Mouse (Mus musculus): Measurements from ENCODE around the gene Lhfp. TPM values are rescaled to one million over a fixed set of nuclear protein-coding genes. Genes with fewer than 3 reads are reported as not detected.
A peak's percentile ranks its signal among the peaks of the same experiment; 100 is the strongest.

Gene Lhfp
- polyA plus RNA-seq, 1 experiment from 2014 or later = 37.4 TPM

- ATAC-seq (ENCODE audit: low FRiP score, low TSS enrichment) = no peak
- WGBS = 77% methylated on average over 15 of the region's 15 CpGs
- no peak overlapping the region for H3K9ac ChIP-seq (ENCODE audit: low read length)
Measured at GRCm38 (mm10) chr3:52999016-52999744, 42.1 kb upstream of the Lhfp start.

GRCm38 (mm10) chr3:52999996-53000395 is 41.3 kb upstream of the Lhfp start:
- Histone ChIP-seq H3K27ac (replicated peaks) (no peak overlapping the region), H3K4me3 (ENCODE audit: low read depth, low read length) (no peak overlapping the region), H3K4me2 (replicated peaks; ENCODE audit: low read depth) (no peak overlapping the region), H3K4me1 (replicated peaks; ENCODE audit: control insufficient read depth, insufficient read depth) (no peaks in the 10 kb centered on the region), H3K9ac (ENCODE audit: low read length) (no peak overlapping the region), H3K36me3 (ENCODE audit: control insufficient read depth, insufficient read depth, low read length) (peaks cover 21% of the 10 kb centered on the region), H3K27me3 (ENCODE audit: control insufficient read depth, insufficient read depth, low read length) (no peaks in the 10 kb centered on the region), H3K9me3 (ENCODE audit: control insufficient read depth, low read length) (no peaks in the 10 kb centered on the region)
- 80% methylated on average over 3 of the region's 3 CpGs for WGBS
- ATAC-seq (ENCODE audit: low FRiP score, low TSS enrichment) (no peak), DNase-seq (ENCODE audit: low spot score) (no peak)
- no peak for TF ChIP-seq EP300 (optimal IDR thresholded peaks at IDR 0.05)
- TF ChIP-seq CTCF (IDR thresholded peaks at IDR 0.05; ENCODE audit: low read depth) = no peak

More at GRCm38 (mm10) chr3:52999016-52999744, 42.1 kb upstream of the Lhfp start:
- TF ChIP-seq CTCF (IDR thresholded peaks at IDR 0.05; ENCODE audit: low read depth) (no peak), EP300 (optimal IDR thresholded peaks at IDR 0.05) (no peak)
- H3K4me1 ChIP-seq (replicated peaks; ENCODE audit: control insufficient read depth, insufficient read depth) = no peaks in the 10 kb centered on the region
- no peak overlapping the region for H3K4me3 ChIP-seq (ENCODE audit: low read depth, low read length)
- H3K4me2 ChIP-seq (replicated peaks; ENCODE audit: low read depth) = no peak overlapping the region
- H3K9me3 ChIP-seq (ENCODE audit: control insufficient read depth, low read length) = no peaks in the 10 kb centered on the region
- no peaks in the 10 kb centered on the region for H3K27me3 ChIP-seq (ENCODE audit: control insufficient read depth, insufficient read depth, low read length)
- DNase-seq (ENCODE audit: low spot score) = no peak
- H3K27ac ChIP-seq (replicated peaks) = no peak overlapping the region
- H3K36me3 ChIP-seq (ENCODE audit: control insufficient read depth, insufficient read depth, low read length) = peaks cover 21% of the 10 kb centered on the region

GRCm38 (mm10) chr3:53002076-53002475 is 39.3 kb upstream of the Lhfp start:
- Histone ChIP-seq H3K4me1 (replicated peaks; ENCODE audit: control insufficient read depth, insufficient read depth) (no peaks in the 10 kb centered on the region), H3K27me3 (ENCODE audit: control insufficient read depth, insufficient read depth, low read length) (no peaks in the 10 kb centered on the region), H3K27ac (replicated peaks) (no peak overlapping the region), H3K4me2 (replicated peaks; ENCODE audit: low read depth) (no peak overlapping the region), H3K36me3 (ENCODE audit: control insufficient read depth, insufficient read depth, low read length) (peaks cover 13% of the 10 kb centered on the region), H3K9ac (ENCODE audit: low read length) (no peak overlapping the region), H3K4me3 (ENCODE audit: low read depth, low read length) (no peak overlapping the region), H3K9me3 (ENCODE audit: control insufficient read depth, low read length) (no peaks in the 10 kb centered on the region)
- ATAC-seq (ENCODE audit: low FRiP score, low TSS enrichment) = no peak
- WGBS = 48% methylated on average over 6 of the region's 6 CpGs
- TF ChIP-seq CTCF (IDR thresholded peaks at IDR 0.05; ENCODE audit: low read depth) (no peak), EP300 (optimal IDR thresholded peaks at IDR 0.05) (no peak)
- DNase-seq (ENCODE audit: low spot score) = no peak

- no peak overlapping the region for H3K4me2 ChIP-seq (replicated peaks; ENCODE audit: low read depth)
- peaks cover 12% of the 10 kb centered on the region for H3K36me3 ChIP-seq (ENCODE audit: control insufficient read depth, insufficient read depth, low read length)
- no peak for DNase-seq (ENCODE audit: low spot score)
- no peak for ATAC-seq (ENCODE audit: low FRiP score, low TSS enrichment)
- 67% methylated on average over 2 of the region's 2 CpGs for WGBS
- no peak overlapping the region for H3K27ac ChIP-seq (replicated peaks)
- H3K9ac ChIP-seq (ENCODE audit: low read length) = no peak overlapping the region
- TF ChIP-seq EP300 (optimal IDR thresholded peaks at IDR 0.05) (no peak), CTCF (IDR thresholded peaks at IDR 0.05; ENCODE audit: low read depth) (peak; percentile 83)
- H3K27me3 ChIP-seq (ENCODE audit: control insufficient read depth, insufficient read depth, low read length) = no peaks in the 10 kb centered on the region
- no peaks in the 10 kb centered on the region for H3K4me1 ChIP-seq (replicated peaks; ENCODE audit: control insufficient read depth, insufficient read depth)
- no peak overlapping the region for H3K4me3 ChIP-seq (ENCODE audit: low read depth, low read length)
- no peaks in the 10 kb centered on the region for H3K9me3 ChIP-seq (ENCODE audit: control insufficient read depth, low read length)
Measured at GRCm38 (mm10) chr3:53004406-53005114, 36.8 kb upstream of the Lhfp start.

- no peak for DNase-seq (ENCODE audit: low spot score)
- Histone ChIP-seq H3K9me3 (ENCODE audit: control insufficient read depth, low read length) (no peaks in the 10 kb centered on the region), H3K4me2 (replicated peaks; ENCODE audit: low read depth) (no peak overlapping the region), H3K4me3 (ENCODE audit: low read depth, low read length) (no peak overlapping the region), H3K27ac (replicated peaks) (no peak overlapping the region), H3K4me1 (replicated peaks; ENCODE audit: control insufficient read depth, insufficient read depth) (no peaks in the 10 kb centered on the region), H3K9ac (ENCODE audit: low read length) (no peak overlapping the region), H3K36me3 (ENCODE audit: control insufficient read depth, insufficient read depth, low read length) (peaks cover 6% of the 10 kb centered on the region; the same call in 1 of the 2 replicates), H3K27me3 (ENCODE audit: control insufficient read depth, insufficient read depth, low read length) (no peaks in the 10 kb centered on the region)
- WGBS = 89% methylated on average over 8 of the region's 8 CpGs
- no peak for TF ChIP-seq CTCF (IDR thresholded peaks at IDR 0.05; ENCODE audit: low read depth)
- no peak for ATAC-seq (ENCODE audit: low FRiP score, low TSS enrichment)
Measured at GRCm38 (mm10) chr3:53007411-53007810, 33.9 kb upstream of the Lhfp start.
